Mouse (Mus musculus): Measurements from ENCODE around the gene Nr2f2. TPM values are rescaled to one million over a fixed set of nuclear protein-coding genes. Genes with fewer than 3 reads are reported as not detected.

Nr2f2 gene
- polyA plus RNA-seq, 1 experiment = 22.5 TPM

DNA sequence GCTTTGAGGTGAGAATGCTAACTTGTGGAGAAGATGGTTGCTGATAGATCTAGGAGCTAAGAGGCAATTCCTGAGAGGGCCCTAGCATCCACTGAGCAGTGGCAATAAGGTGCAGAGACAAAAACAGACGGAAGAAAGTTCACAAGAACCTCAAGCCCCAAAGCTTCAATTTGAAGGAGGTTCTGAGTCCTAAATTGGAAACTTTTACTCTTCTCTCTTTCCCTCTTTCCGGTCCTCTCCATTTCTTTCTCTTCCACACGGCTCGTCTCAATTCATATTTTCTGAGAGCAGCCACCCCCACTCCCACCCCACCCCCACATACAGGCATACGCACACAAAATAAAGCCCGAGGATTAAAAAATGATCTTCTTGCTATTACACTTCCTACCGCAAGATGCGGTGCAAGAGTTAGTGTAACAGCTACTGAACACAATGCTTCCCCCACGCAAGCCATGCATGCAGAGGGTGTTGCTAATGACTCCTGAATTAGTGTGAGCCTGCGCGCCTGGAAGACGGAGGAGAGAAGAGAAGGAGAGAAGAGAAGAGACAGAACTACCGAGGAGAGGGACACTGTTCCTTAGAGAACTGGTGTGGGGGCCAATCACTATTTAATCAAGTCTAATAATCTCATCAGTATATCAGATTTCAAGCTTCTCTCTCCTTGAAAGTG, 29.8 kb downstream of the Nr2f2 start:
- DNase-seq (ENCODE audit: low read depth, low spot score) = no peak
- 82% methylated on average over 13 of the region's 13 CpGs for WGBS

GRCm38 (mm10) chr7:70336126-70336525, 30.4 kb downstream of the Nr2f2 start:
- 85% methylated on average over 3 of the region's 3 CpGs for WGBS
- no peak for DNase-seq (ENCODE audit: low read depth, low spot score)

- 42% methylated on average over 7 of the region's 7 CpGs for WGBS
Observed at GRCm38 (mm10) chr7:70335411-70335810, 31.1 kb downstream of the Nr2f2 start.

GRCm38 (mm10) chr7:70334836-70335235, 31.7 kb downstream of the Nr2f2 start:
- no peak for DNase-seq (ENCODE audit: low read depth, low spot score)
- 2% methylated on average over 17 of the region's 17 CpGs for WGBS

More at GRCm38 (mm10) chr7:70335411-70335810, 31.1 kb downstream of the Nr2f2 start:
- no peak for DNase-seq (ENCODE audit: low read depth, low spot score)

DNA sequence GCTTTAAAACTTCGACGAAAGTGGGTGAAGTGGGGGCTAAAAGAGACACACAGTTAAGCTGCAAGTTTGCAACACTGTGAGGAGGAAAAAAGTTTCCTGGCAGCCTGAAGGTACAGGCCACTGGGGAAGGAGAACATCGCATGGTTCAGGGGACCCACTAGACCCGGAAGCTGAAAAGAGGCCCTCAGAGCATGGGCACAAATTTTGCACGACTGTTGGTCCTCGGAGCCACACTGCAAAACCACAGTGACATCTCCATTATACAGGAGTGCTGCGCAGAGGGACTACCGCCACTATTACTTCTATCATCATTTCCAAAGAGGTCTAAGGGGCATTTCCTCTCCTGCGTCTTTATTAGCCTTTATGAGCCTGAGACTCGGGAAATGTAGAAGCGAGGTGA, 32.7 kb downstream of the Nr2f2 start:
- DNase-seq (ENCODE audit: low read depth, low spot score) = no peak
- WGBS = 52% methylated on average over 11 of the region's 11 CpGs

DNA sequence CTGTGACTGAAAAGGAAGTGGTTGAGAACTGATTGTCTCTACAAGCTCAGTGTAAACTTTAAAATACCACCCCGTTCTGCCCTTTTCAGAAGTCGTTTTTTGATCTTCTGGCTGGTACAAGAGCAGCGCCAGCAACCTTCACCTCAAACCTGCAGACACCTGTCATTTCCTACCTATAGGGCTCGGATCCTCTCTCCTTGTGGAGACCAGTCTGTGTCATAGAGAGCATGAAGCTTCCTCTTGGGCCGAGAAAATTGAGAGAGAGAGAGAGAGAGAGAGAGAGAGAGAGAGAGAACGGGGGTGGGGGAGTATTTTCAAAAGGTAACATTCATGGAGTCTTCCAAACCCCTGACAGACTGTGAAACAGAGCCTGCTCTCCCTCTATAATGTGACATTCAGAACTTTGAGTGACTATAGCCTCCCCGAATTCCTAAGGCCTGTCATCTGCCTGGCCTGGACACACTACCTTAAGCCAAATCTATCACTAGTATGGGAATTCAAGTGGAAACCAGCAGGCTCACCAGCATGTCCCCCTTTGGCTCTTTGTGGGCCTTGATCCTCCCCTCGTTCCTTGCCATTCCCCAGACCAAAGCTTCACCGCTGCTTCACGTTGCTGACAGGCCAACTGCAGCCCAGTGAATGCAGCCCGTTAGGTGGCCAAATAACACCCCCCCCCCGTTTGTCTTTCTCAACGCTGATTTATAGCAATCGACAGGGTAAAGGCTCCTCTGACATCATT, 33.4 kb downstream of the Nr2f2 start:
- 62% methylated on average over 14 of the region's 14 CpGs for WGBS
- no peak for DNase-seq (ENCODE audit: low read depth, low spot score)

DNA sequence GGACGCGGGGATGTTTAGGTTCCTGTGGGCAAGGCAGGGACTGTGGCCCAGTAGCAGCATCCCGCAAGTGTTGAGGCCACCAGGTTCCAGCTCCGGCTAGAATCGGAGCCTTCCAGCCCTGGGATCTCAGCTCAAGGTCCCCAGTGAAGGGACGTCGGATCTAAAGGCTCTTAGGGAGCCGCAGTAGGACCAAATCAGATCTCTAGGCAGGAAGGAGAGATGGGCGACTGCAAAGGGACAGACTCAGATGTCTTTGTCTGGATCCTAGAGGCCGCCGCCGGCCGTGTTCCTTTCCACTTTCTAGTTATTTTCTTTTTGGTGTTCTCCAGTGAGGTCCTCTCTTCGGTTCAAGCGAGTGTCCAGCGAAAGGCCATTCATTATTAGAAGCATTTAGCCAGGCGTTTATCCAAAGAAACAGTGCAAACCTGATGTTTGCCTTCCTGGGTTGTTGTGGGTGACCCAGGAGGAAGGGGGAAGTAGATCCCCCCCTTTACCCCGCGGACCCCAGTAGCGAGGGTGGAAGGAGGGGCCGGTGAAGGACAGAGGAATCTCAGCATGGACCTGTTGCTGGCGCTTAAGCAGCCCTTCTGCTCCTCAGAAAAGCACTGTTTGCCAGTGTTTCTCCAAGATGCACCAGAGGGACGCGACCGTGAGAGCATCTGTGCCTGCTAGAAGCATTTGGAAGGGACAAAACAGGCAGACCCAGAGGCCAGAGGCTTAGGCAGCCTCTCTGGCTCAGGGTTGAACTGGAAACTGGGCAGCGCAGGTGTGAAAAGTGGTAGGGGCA, 34.3 kb downstream of the Nr2f2 start:
- 29% methylated on average over 26 of the region's 26 CpGs for WGBS
- no peak for DNase-seq (ENCODE audit: low read depth, low spot score)

DNA sequence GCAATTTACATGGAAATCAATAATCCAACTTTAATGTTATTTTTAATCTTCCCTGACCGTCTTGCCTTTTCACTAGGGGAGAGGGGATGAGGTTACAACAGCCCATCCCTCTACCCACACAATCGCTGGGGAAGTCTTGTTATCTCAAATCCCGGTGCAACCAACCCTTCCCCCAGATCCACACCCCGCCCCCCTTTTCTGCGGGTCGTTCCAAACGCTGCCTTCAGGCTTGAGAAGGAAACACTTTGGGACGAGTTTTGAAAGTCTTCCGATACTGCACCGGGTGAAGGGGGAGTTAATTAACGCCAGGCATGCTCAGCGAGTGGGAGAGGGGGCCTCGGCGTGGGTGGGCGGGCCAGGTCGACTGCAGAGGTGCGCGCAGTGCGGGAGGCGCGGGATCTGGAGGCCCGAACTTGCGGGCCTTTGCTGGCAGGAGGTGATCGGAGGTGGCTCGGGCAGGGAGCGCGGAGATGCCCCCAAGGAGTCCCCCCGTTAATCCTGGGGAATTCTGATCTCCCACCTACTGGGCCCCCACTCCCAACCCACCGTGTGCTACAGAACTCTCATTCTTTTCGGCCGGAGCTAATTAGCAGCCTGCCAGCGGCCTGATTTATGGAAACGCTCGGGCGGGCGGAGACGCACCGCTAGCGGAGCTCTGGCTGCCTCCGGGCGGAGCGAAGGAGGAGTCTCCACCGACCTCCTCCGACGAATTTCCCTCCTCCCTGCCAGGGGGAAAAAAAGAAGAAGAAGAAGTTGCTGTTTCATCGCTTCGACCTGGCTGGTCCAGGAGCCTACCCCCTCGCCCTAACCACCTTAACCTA, 35.1 kb downstream of the Nr2f2 start:
- WGBS = 1% methylated on average over 48 of the region's 48 CpGs
- DNase-seq (ENCODE audit: low read depth, low spot score) = no peak

DNA sequence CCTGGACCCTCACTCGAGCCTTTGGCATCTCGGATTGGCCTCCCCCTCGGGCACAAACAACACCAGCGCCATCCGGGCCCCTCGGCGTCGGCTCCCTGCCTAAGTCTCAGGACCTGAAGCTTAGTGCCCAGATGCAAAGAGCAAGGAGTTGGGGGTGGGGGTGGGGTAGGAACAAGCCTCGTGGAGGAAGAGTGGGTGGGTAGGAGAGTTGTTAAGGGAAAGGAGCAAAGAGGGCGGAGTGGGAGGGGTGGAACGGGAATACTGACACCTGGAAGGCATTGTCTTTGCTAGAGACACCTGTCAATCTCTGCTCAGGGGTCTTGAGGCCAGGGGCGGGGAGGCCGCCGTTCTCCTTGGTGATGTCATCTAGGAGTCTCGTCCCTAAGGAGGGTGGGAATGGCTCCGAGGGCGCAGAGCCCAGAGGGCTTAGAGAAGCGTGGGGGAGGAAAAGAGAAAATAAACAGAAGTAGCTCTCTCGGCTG, 35.7 kb downstream of the Nr2f2 start:
- DNase-seq (ENCODE audit: low read depth, low spot score) = no peak
- 12% methylated on average over 19 of the region's 19 CpGs for WGBS

GRCm38 (mm10) chr7:70330207-70330562, 36.4 kb downstream of the Nr2f2 start:
- DNase-seq (ENCODE audit: low read depth, low spot score) = no peak
- WGBS = 24% methylated on average over 12 of the region's 12 CpGs

DNA sequence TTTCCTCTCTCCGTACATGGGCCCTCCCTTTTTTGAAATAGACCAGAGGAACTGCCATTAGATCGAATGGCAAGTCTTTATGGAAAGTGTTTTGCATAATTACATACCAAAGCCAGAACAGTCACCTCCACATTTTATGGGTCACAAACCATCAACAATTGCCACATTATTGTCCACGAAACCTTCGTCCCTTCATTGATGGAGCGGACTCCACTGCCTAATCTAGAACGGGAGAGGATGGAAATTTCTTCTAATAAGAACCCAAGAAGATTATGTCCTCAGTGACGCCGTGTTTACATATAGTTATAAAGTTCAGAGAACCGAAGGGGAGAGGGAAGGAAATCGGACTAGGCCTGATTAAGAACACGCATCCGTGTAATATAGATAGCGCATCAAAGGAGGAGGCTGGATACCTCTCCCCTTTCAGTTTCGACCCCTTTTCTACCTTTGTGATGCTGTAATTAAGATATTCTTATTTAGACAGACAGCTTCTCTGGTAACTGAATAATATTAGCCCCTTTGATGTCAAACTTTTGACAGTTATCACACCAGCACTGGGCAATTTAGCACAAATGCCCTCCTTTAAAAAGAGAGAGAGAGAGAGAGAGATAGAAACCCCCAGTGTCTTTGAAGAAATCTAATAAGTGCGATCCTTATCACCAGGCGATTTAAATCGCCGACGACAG, 36.9 kb downstream of the Nr2f2 start:
- no peak for DNase-seq (ENCODE audit: low read depth, low spot score)
- 27% methylated on average over 19 of the region's 19 CpGs for WGBS

- DNase-seq (ENCODE audit: low read depth, low spot score) = no peak
- WGBS = 28% methylated on average over 6 of the region's 6 CpGs
Observed at GRCm38 (mm10) chr7:70329037-70329516, 37.5 kb downstream of the Nr2f2 start.

DNA sequence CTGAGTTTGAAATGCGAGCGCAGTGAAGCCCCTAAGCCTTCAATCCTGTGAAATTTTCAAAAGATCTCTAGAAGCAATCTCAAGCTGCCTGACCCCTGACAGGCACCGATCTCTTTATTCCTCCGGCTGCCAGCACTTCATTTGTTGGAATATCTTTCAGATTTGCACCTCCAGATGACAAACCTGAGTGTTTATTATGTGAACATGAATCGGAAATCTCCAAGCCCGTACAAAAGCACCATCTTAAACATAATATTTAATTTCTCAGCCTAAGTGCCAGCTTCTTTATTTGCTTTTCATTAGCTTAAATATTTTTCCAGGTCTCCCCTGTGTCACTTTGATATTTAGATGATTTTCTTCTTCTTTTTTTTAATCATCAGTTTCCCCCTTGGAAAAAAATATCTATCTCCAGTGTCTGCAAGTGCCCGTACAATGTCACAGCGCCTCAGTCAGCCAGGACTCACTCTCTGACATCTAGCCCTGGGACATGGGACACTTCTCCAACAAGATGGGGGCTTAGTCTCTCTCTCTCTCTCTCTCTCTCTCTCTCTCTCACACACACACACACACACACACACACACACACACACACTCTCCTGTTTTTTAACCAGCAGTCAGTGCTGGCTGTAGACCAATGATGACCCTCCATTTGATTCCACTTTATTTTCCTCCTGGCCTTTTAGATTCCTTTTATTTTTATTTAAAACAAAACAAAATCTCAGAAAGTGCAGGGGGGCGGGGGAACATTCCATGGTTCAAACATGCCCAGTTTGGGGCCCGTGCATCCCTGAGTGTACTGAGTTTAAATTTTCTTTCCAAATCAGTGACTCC, 38.1 kb downstream of the Nr2f2 start:
- DNase-seq (ENCODE audit: low read depth, low spot score) = no peak
- 23% methylated on average over 10 of the region's 10 CpGs for WGBS

- WGBS = 30% methylated on average over 2 of the region's 2 CpGs
- DNase-seq (ENCODE audit: low read depth, low spot score) = no peak
Observed at GRCm38 (mm10) chr7:70327191-70327590, 39.3 kb downstream of the Nr2f2 start.

GRCm38 (mm10) chr7:70326176-70327035, 40.1 kb downstream of the Nr2f2 start:
- DNase-seq (ENCODE audit: low read depth, low spot score) = no peak
- 16% methylated on average over 21 of the region's 21 CpGs for WGBS

GRCm38 (mm10) chr7:70325381-70325780, 41.2 kb downstream of the Nr2f2 start:
- 8% methylated on average over 18 of the region's 18 CpGs for WGBS
- no peak for DNase-seq (ENCODE audit: low read depth, low spot score)

- WGBS = 33% methylated on average over 5 of the region's 5 CpGs
- no peak for DNase-seq (ENCODE audit: low read depth, low spot score)
Observed at GRCm38 (mm10) chr7:70324541-70324940, 42.0 kb downstream of the Nr2f2 start.
